Mouse (Mus musculus): ENCODE data around the gene Ripor3.

GRCm38 (mm10) chr2:168037063-168037462 lies 26.6 kb upstream of the Ripor3 start:
- TF ChIP-seq CTCF (IDR thresholded peaks at IDR 0.05; ENCODE audit: extremely low read depth, insufficient read length, insufficient replicate concordance, low read depth, low read length) (no peak), POLR2A (IDR thresholded peaks at IDR 0.05; ENCODE audit: low read depth, low read length) (no peak)
